Mouse (Mus musculus): ENCODE results near the gene Cuedc1.

Gene Cuedc1

GRCm38 (mm10) chr11:88069246-88069570 is 28.6 kb upstream of the Cuedc1 start:
- TF ChIP-seq GATA4 (IDR thresholded peaks at IDR 0.05; ENCODE audit: insufficient replicate concordance, low read length): no peak

GRCm38 (mm10) chr11:88070392-88070791 is 27.5 kb upstream of the Cuedc1 start:
- TF ChIP-seq GATA4 (IDR thresholded peaks at IDR 0.05; ENCODE audit: insufficient replicate concordance, low read length): no peak

GRCm38 (mm10) chr11:88071113-88071512 is 26.7 kb upstream of the Cuedc1 start:
- no peak for TF ChIP-seq GATA4 (IDR thresholded peaks at IDR 0.05; ENCODE audit: insufficient replicate concordance, low read length)

GRCm38 (mm10) chr11:88073343-88073875 is 24.4 kb upstream of the Cuedc1 start:
- TF ChIP-seq GATA4 (IDR thresholded peaks at IDR 0.05; ENCODE audit: insufficient replicate concordance, low read length): no peak

- no peak for TF ChIP-seq GATA4 (IDR thresholded peaks at IDR 0.05; ENCODE audit: insufficient replicate concordance, low read length)
Observed at GRCm38 (mm10) chr11:88075701-88076100, 22.2 kb upstream of the Cuedc1 start.

- no peak for TF ChIP-seq GATA4 (IDR thresholded peaks at IDR 0.05; ENCODE audit: insufficient replicate concordance, low read length)
Observed at GRCm38 (mm10) chr11:88076394-88076793, 21.5 kb upstream of the Cuedc1 start.

GRCm38 (mm10) chr11:88083699-88084098 is 14.2 kb upstream of the Cuedc1 start:
- TF ChIP-seq GATA4 (IDR thresholded peaks at IDR 0.05; ENCODE audit: insufficient replicate concordance, low read length): no peak; the same call in 1 of the 2 replicates

- 0 out of 2 replicates have a peak, but pooled peaks have one; percentile 4 for TF ChIP-seq GATA4 (IDR thresholded peaks at IDR 0.05; ENCODE audit: insufficient replicate concordance, low read length)
Observed at GRCm38 (mm10) chr11:88086737-88087627, 10.9 kb upstream of the Cuedc1 start.

- TF ChIP-seq GATA4 (IDR thresholded peaks at IDR 0.05; ENCODE audit: insufficient replicate concordance, low read length): no peak
Observed at GRCm38 (mm10) chr11:88089150-88089549, 8.7 kb upstream of the Cuedc1 start.

GRCm38 (mm10) chr11:88090293-88090692 is 7.6 kb upstream of the Cuedc1 start:
- TF ChIP-seq GATA4 (IDR thresholded peaks at IDR 0.05; ENCODE audit: insufficient replicate concordance, low read length): no peak

- no peak for TF ChIP-seq GATA4 (IDR thresholded peaks at IDR 0.05; ENCODE audit: insufficient replicate concordance, low read length)
Observed at GRCm38 (mm10) chr11:88091949-88092348, 5.9 kb upstream of the Cuedc1 start.

- TF ChIP-seq GATA4 (IDR thresholded peaks at IDR 0.05; ENCODE audit: insufficient replicate concordance, low read length): no peak
Observed at GRCm38 (mm10) chr11:88097173-88097572, 685 bp upstream of the Cuedc1 start.

GRCm38 (mm10) chr11:88098787-88099598 is 1.1 kb downstream of the Cuedc1 start:
- TF ChIP-seq GATA4 (IDR thresholded peaks at IDR 0.05; ENCODE audit: insufficient replicate concordance, low read length): no peak

GRCm38 (mm10) chr11:88099599-88100023 is 1.8 kb downstream of the Cuedc1 start:
- no peak for TF ChIP-seq GATA4 (IDR thresholded peaks at IDR 0.05; ENCODE audit: insufficient replicate concordance, low read length)

- TF ChIP-seq GATA4 (IDR thresholded peaks at IDR 0.05; ENCODE audit: insufficient replicate concordance, low read length): no peak
Observed at GRCm38 (mm10) chr11:88100170-88100569, 2.3 kb downstream of the Cuedc1 start.

All from liver, adult (tissue).